Mouse (Mus musculus) liver, adult (tissue): ENCODE results near the gene Xdh.

Source experiments
- GATA4 ChIP-seq: IDR thresholded peaks from 2 replicates; pipeline ENCODE4 v1.6.1; 2014; ENCODE audit warnings: mild to moderate bottlenecking, low read length; ENCODE audit not compliant: insufficient replicate concordance

Xdh gene

DNA sequence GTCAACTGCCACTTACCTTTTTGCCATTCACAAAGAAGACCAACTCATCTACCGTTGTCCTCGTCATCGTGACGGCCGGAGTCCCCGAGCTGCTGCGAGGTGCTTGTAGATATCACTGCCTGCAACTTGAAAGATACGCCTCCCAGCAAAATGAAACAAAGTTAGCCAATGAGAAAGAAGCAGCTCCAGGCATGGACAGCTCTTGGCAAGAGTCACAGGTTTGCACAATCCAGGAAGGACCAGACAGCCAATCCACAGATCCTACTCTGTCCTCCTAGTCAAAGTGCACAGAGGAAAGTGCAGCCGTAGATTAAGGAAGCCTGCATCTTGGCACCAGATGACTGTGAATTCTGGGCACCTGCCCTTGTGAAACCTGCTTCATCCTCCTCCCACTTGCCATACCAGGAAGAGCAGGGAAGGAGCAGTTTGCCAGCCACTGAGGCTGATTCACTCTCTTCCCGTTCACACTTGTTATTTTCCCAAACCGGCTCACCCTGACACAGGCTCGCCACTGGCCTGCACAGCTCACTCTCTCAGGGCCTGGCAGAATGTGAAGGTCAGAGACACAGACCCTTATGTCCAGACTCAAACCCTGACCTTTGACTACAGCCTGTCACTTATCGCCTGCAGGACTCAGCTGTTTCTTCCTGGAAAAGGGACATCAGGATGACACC, at the start of gene Xdh:
Xdh (minus strand) TSS at position 135 of the 674 bp plus-strand sequence.
- TF ChIP-seq GATA4: peak; percentile 91; the same call in 1 of the 2 replicates

DNA sequence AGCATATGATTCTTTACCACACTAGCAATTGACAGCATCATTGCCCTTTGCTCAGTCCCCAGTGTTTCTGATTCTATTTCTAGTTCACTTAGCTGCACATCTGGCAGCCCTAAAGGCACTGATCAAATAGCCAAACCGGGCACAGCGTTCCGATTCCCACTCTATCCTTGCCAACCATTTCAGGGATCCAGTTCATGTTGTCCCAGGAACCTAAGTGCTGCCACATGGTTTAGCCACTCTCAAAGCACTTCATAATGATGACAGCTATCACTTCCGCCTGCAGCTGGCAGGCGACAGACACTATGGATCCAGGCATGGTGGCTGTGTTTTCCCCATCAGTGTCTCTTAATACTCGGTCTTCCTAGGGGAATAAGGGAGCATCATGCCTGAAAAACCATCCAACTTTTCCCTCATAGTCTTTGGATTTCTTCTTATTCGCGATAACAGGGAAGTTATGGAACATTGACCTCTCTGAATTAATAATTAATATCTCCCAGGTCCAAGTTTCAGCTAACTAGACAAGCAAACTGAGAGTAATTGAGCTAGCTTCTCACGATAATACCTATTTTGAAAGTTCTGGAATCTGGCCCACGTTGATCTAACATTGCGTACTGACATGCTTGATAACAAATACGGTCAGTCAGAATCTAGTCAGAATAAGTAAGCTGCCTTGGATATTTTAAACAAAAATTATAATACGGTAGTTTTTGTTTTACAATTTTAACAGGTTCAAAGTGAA, 46.1 kb upstream of the Xdh start:
- peak; percentile 59; the same call in 1 of the 2 replicates for TF ChIP-seq GATA4

GRCm38 (mm10) chr17:73991264-73991663, 41.3 kb upstream of the Xdh start:
- no peak for TF ChIP-seq GATA4

DNA sequence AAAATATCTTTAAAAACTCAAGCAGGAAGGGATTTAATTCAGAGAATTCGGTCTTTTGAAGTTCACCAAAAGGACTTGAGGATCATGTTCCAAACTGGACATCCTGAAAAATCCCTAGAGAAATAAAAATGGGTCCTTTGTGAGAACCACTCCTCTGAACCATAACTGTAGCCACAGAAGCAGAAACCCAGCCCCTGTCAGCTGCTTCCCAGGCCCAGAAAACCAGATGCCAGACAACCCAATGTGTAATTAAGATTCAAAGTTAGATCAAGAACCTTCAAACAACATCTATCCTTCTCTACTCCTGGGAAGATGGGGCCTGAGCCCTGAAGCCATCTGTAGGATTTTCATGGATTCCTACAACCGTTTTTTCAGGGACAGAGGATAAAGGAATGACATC, 36.6 kb upstream of the Xdh start:
- no peak for TF ChIP-seq GATA4

- TF ChIP-seq GATA4: no peak
Observed at GRCm38 (mm10) chr17:73985936-73986335, 35.9 kb upstream of the Xdh start.

GRCm38 (mm10) chr17:73984508-73984907, 34.5 kb upstream of the Xdh start:
- TF ChIP-seq GATA4: no peak

DNA sequence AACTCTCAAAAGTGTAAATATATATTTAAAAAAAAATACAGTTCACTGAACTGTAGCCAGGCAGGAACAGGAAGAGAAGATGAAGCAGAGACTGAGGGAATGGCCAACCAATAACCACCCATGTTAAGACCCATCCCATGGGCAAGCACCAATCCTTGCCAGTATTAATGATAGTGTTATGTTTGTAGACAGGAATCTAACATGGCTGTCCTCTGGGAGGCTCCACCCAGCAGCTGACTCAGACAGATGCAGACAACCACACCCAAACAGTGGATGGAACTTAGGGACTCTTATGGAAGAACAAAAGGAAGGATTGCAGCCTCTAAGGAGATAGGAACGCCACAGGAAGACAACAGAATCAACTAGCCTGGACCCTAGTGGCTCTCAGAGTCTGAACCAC, 32.9 kb upstream of the Xdh start:
- TF ChIP-seq GATA4: no peak

- no peak for TF ChIP-seq GATA4
Observed at GRCm38 (mm10) chr17:73976066-73976465, 26.1 kb upstream of the Xdh start.

- TF ChIP-seq GATA4: no peak
Observed at GRCm38 (mm10) chr17:73972648-73973047, 22.7 kb upstream of the Xdh start.

DNA sequence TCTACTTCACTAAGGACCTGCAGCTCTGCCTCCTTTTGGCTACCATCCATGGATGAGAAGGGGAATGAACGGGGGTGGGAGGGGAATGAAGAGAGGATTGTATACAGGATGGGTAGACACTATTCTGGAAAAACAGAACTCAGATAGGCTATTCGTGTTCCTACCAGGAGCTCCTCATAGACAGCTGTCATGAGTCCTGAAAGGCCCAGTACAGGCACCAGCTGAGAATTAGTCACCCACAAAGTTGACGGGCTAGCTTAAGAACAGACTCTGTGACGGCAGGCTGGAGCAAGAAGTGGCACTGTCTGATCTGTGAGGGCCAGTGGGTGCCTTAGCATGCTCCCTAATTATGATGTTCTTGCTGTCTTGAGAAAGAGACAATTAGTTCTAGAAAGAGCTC, 21.3 kb upstream of the Xdh start:
- no peak for TF ChIP-seq GATA4

DNA sequence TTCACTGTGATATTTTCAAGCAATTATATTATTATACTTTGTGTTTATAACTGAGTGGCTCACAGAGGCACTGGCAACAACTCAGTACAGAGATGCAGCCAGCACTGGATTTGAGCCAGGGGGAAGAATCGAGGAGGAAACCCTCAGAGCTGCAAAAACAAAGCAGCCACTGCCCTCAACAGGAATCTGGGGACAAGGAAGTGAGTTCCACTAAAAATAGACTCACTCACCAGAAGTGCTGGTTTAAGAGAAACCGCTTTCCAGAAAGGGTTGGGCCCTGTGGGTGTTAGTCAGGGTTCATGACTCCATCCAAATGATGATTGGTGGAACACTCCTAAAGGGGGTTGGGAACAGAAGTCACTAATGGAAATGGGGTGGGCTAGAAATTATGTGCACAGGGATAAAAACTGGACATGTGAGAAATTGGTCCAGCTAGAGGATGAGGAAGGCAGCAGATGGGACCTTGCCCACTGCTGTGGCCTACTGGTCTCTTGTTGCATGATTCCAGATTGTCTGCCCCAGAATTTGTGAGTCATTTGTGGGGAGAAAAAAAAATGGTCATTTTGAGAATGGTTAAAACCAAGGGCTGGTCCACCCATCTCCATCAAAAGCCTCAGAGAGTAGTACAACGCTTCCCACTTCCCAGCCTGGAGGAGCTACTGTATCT, 20.5 kb upstream of the Xdh start:
- 0 out of 2 replicates have a peak, but pooled peaks have one; percentile 9 for TF ChIP-seq GATA4

DNA sequence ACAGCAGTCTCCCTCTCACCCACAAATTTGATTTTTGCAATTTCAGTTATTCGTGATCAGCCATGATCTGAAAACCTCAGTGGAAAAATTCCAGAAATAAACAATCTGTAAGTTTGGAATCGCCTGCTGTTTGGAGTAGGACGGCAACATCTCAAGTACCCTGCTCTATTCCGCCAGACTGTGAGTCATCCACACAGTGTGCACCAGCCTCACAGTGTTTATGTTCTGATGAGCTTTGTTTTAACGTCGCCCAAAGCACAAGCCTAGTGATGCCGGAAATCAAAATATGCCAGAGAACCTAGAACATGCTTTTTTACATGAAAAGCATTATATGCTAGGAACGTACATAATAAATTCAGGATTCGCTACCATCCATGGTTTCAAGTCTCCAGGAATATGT, 14.9 kb upstream of the Xdh start:
- no peak for TF ChIP-seq GATA4

GRCm38 (mm10) chr17:73962628-73963043, 12.6 kb upstream of the Xdh start:
- TF ChIP-seq GATA4: peak; percentile 82; the same call in 1 of the 2 replicates

DNA sequence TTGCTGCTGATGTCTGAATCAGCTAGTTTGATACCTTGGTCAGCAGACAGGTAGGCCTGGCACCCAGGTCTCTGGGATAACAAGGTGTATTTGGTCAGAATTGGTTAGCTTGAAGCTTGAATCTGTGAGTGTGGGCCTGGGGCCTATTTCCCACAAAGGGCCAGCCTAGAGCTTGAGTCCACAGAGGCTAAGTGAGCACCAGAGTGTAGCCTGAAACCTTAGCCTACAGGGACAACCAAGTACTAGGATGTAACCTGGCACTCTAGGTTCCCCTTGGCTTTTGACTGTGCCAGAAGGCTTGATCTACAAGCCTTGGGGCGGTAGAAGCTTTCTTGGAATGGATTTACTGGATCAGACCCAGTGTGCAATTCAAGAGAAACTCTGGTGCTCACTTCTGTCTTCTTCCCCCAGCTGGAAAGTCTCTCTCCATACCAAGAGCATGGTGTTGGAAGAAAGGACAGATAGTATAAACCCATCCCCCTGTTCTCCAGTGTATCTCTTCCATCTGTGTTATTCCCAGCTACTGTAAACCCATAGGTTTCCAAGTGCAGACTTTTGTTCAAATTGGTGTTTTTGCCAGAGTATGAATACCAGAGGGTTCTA, 11.9 kb upstream of the Xdh start:
- no peak for TF ChIP-seq GATA4

- TF ChIP-seq GATA4: no peak
Observed at GRCm38 (mm10) chr17:73960745-73961144, 10.7 kb upstream of the Xdh start.
